Mouse (Mus musculus) intestine, embryonic 15.5 days (tissue): ENCODE results near the gene Slc4a2. TPM values are rescaled to one million over a fixed set of nuclear protein-coding genes. Genes with fewer than 3 reads are reported as not detected.

Source experiments
- ATAC-seq: fragments of 200-750 bp; cut with Nextera tagmentation; 2 replicates; pipeline ENCODE4 v1.8.0; 2017; ENCODE audit warnings: moderate TSS enrichment, moderate library complexity
- H3K27ac ChIP-seq: fragments of 300-500 bp; sonication (generic); 2 replicates; pipeline ENCODE4 v1.5.1; 2015; ENCODE audit warnings: mild to moderate bottlenecking, inconsistent platforms
- H3K27me3 ChIP-seq: fragments of 300-500 bp; sonication (generic); replicated peaks from 2 replicates; pipeline ENCODE4 v1.6.1; 2015; ENCODE audit warnings: inconsistent platforms
- H3K36me3 ChIP-seq: fragments of 300-500 bp; sonication (generic); 2 replicates; pipeline ENCODE4 v1.6.1; 2015; ENCODE audit warnings: inconsistent platforms
- H3K4me1 ChIP-seq: fragments of 300-500 bp; sonication (generic); replicated peaks from 2 replicates; pipeline ENCODE4 v1.6.1; 2015; ENCODE audit warnings: inconsistent platforms
- H3K4me2 ChIP-seq: fragments of 300-500 bp; sonication (generic); replicated peaks from 2 replicates; pipeline ENCODE4 v1.6.1; 2015; ENCODE audit warnings: mild to moderate bottlenecking, inconsistent platforms
- H3K4me3 ChIP-seq: fragments of 300-500 bp; sonication (generic); replicated peaks from 2 replicates; pipeline ENCODE4 v1.5.1; 2015; ENCODE audit warnings: inconsistent platforms
- H3K9ac ChIP-seq: fragments of 300-500 bp; sonication (generic); 2 replicates; pipeline ENCODE4 v1.6.1; 2015; ENCODE audit warnings: inconsistent platforms
- H3K9me3 ChIP-seq: fragments of 300-500 bp; sonication (generic); 2 replicates; pipeline ENCODE4 v1.6.1; 2016; ENCODE audit warnings: inconsistent platforms
- WGBS: fragments of 180-500 bp; shearing (Covaris S2); methylation state at CpG from one replicate; pipeline ENCODE4 v1.1.7; 2015; 5-methylcytosine and 5-hydroxymethylcytosine counted together
- polyA plus RNA-seq: library from polyadenylated mRNA; unstranded; fragments of >200 nt; fragmentation: Nextera tagmentation; extraction: Ambion mirVana; gene quantifications from 2 replicates; pipeline ENCODE4 v1.2.1, GENCODE M21; 2015

Slc4a2 gene
- polyA plus RNA-seq, 1 experiment from 2014 or later = 41.1 TPM

DNA sequence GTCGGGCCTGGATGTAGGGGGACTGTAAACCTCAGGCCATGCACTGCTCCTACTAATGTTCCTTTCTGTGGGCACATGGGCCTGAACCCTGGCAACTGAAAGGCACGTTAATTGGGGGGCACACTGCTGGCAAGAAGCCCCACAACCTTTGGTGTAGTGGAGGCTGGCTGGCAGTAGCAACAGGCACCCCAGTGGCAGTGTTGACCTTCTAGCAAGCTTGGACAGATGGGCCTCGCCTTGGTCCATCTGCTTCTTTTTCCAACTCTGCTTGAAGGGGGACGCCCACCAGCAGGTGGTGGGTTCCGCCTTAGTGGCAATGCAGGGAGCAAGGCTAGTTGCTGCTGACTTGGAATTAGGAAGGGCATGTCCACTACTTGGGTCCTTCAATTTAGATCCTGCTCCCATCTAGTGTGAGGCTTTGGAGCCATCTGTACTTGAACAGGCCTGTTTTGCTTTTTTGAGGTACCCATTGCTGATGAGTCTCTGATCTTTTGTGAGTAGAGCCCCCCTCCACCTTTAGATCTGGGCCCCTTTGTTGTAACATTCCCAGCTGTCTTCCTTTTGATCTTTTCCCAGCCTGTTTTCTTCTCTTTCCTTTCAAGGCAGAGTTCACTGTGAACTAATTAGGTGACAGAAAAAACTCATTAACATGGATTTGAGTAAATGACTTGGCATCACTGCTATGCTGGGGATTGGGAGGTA is 29.8 kb downstream of the Slc4a2 start:
- H3K9ac ChIP-seq = peak overlapping the region; percentile 87
- H3K27me3 ChIP-seq = no peaks in the 10 kb centered on the region
- peak overlapping the region; percentile 91; the same call in 1 of the 2 replicates for H3K27ac ChIP-seq

DNA sequence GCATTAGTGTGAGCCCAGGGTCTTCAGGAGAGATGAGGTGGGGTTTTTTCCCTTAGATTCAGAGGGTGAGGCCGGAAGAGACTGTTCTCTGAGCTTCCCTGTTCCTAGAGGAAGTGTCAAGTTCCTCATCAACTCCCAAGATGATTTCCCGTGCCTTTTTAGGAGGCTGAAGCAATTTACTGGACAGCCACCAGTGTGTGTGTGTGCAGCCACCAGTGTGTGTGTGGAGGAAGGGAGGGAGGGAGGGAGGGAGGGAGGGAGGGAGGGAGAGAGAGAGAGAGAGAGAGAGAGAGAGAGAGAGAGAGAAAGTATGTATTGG is 30.3 kb downstream of the Slc4a2 start:
- no peak for ATAC-seq
- Histone ChIP-seq H3K4me3 (peak overlapping the region; percentile 85), H3K9me3 (no peaks in the 10 kb centered on the region), H3K9ac (0 out of 2 replicates have a peak overlapping the region, but pooled peaks have one; percentile 87), H3K27me3 (no peaks in the 10 kb centered on the region), H3K4me1 (peaks cover 34% of the 10 kb centered on the region), H3K4me2 (peak overlapping the region; percentile 89), H3K27ac (no peak overlapping the region), H3K36me3 (no peaks in the 10 kb centered on the region; the same call in 1 of the 2 replicates)
- WGBS = 20% methylated on average over 2 of the region's 2 CpGs

More for the DNA sequence above, 29.8 kb downstream of the Slc4a2 start:
- Histone ChIP-seq H3K9me3 (no peaks in the 10 kb centered on the region), H3K36me3 (no peaks in the 10 kb centered on the region; the same call in 1 of the 2 replicates), H3K4me2 (peak overlapping the region; percentile 89), H3K4me1 (peaks cover 34% of the 10 kb centered on the region), H3K4me3 (peak overlapping the region; percentile 85)
- WGBS = 22% methylated on average over 5 of the region's 5 CpGs
- no peak for ATAC-seq

DNA sequence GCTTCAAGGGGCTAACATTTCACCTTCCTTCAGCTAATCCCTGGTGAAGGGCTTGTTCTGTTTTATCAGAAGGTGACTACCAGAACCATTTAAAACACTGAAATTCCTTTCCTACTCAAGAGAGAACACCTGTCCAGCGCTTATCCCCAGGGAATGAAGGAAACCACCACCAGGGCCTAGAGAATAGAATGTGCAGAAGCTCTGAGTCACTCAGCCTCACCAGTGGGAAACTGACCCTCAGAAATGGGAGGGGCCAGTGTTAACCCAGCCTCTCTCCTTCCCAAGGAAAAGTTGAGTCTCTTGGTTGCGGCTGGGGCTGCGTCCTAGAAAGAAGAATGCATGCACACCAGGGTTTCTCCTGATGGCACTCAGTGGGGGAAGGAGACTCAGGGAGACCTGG is 31.4 kb downstream of the Slc4a2 start:
- 67% methylated on average over 3 of the region's 3 CpGs for WGBS
- Histone ChIP-seq H3K4me2 (0 out of 2 replicates have a peak overlapping the region, but pooled peaks have one; percentile 25), H3K9me3 (no peaks in the 10 kb centered on the region), H3K4me1 (peaks cover 34% of the 10 kb centered on the region), H3K9ac (0 out of 2 replicates have a peak overlapping the region, but pooled peaks have one; percentile 11), H3K27ac (peak overlapping the region; percentile 49; the same call in 1 of the 2 replicates), H3K4me3 (no peak overlapping the region), H3K27me3 (no peaks in the 10 kb centered on the region), H3K36me3 (no peaks in the 10 kb centered on the region; the same call in 1 of the 2 replicates)
- no peak for ATAC-seq

DNA sequence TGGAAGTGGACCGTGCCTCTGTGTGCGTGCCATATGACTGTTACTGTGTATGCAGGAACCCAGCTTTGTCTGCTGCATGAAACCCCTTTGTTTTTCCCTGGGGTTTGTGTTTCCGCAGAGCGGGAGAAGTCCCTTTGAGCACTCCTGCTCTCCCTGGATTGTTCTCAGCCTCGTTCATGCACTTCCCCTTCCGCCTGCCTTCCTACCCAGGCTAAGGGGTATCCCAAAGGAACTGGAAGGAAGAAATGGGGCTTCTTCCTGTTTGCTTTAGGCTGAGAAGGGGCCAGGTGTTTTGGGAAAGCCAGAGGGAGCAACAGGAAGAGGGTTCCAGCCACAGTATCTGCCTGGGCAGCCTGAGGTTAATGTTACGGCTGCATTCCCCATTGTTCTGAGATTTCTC is 32.0 kb downstream of the Slc4a2 start:
- WGBS = 62% methylated on average over 7 of the region's 7 CpGs
- Histone ChIP-seq H3K4me1 (peaks cover 34% of the 10 kb centered on the region), H3K4me3 (no peak overlapping the region), H3K27ac (peak overlapping the region; percentile 49; the same call in 1 of the 2 replicates), H3K9ac (0 out of 2 replicates have a peak overlapping the region, but pooled peaks have one; percentile 11), H3K4me2 (0 out of 2 replicates have a peak overlapping the region, but pooled peaks have one; percentile 25), H3K36me3 (no peaks in the 10 kb centered on the region; the same call in 1 of the 2 replicates), H3K9me3 (no peaks in the 10 kb centered on the region), H3K27me3 (no peaks in the 10 kb centered on the region)
- no peak for ATAC-seq

DNA sequence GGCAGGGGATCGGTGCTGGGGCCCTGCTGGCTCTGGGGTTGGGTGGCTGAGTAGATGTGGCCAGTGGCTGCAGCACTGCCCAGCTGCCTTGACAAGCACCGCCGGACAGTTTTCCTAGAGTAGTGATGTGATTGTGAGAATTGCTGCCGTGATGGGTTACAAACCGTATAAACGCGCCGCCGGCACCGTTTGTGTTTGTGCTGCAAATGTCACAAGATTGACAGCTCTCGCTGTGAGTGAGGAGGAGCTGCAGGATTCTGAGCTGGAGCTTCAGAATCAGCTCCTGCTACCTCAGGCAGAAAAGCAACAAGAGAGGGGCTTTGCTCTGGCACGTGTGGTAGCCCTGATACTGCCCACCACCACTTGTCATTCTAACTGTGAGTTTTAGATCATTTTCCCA is 43.1 kb downstream of the Slc4a2 start:
- no peak overlapping the region for H3K27ac ChIP-seq
- 70% methylated on average over 12 of the region's 12 CpGs for WGBS
- ATAC-seq = no peak

DNA sequence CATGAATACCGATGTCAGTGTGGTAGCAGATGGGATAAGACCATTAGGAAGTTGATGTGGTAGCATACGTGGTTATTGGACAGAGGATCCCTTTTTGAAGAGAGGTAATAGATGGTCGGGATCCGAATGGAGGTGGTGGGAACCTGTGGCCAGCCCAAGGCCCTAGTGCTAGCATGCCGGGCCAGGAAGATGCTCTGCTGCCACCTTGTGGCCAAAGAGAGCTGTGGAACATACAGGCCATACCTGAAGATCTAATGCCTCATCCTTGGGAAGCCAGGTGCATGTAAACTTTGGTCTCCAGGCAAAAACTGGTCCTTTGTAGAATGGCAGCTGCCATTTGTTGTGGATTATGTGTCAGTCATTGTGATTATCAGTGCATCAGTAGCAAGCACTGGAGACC is 47.0 kb downstream of the Slc4a2 start:
- Histone ChIP-seq H3K27ac (no peak overlapping the region), H3K36me3 (no peaks in the 10 kb centered on the region), H3K9me3 (no peaks in the 10 kb centered on the region), H3K4me1 (peaks cover 32% of the 10 kb centered on the region), H3K4me3 (no peak overlapping the region), H3K27me3 (peaks cover 9% of the 10 kb centered on the region; the same call in 1 of the 2 replicates), H3K4me2 (no peak overlapping the region), H3K9ac (no peak overlapping the region)
- 10% methylated on average over 5 of the region's 5 CpGs for WGBS
- ATAC-seq = peak; percentile 48

More for the DNA sequence above, 43.1 kb downstream of the Slc4a2 start:
- no peaks in the 10 kb centered on the region for H3K27me3 ChIP-seq
- no peak overlapping the region for H3K4me3 ChIP-seq
- H3K36me3 ChIP-seq = no peaks in the 10 kb centered on the region
- 0 out of 2 replicates have a peak, but pooled peaks cover 6% of the 10 kb centered on the region for H3K4me1 ChIP-seq
- H3K9me3 ChIP-seq = no peaks in the 10 kb centered on the region
- H3K4me2 ChIP-seq = no peak overlapping the region
- H3K9ac ChIP-seq = no peak overlapping the region

DNA sequence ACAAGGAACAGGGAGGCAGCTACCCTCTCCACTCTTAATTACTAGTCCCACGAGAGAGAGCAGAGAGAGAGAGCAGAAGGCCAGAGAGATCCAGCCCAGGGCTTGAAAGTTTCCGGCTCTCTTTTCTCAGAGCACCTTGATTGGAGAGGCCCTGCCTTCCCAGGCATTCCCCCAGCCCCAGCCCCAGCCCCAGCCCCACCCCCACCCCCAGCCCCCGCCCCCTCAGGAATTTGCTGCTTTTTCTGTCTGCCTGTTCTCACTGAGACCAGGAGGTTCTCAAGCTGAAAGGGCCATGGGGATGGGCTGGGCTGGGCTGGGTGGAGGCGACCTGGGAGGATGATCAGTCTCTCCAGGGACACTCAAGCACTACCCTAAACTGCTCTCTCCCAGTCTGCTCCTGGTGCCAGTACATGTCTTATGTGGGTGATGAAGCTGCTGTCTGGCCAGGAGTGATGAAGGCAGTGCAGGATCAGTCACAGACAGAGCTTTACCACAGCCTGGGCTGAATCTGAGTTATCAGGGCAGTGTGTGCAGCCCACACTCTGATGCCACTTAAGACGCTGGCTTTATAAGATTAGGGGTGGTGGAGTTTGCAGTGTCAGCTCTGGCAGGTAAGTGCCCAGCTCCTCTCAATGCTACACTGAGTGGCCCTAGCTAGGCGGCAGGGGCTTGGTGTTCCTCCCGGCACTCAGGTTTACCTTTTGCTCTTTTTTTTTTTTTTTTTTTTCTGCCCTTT is 49.4 kb downstream of the Slc4a2 start:
- H3K27ac ChIP-seq = no peak overlapping the region
- no peak overlapping the region for H3K9ac ChIP-seq
- no peak overlapping the region for H3K4me3 ChIP-seq
- peak; percentile 13 for ATAC-seq
- H3K9me3 ChIP-seq = no peaks in the 10 kb centered on the region
- H3K4me1 ChIP-seq = peaks cover 35% of the 10 kb centered on the region
- H3K36me3 ChIP-seq = peaks cover 13% of the 10 kb centered on the region
- H3K4me2 ChIP-seq = 0 out of 2 replicates have a peak overlapping the region, but pooled peaks have one; percentile 15
- WGBS = 34% methylated on average over 7 of the region's 7 CpGs
- H3K27me3 ChIP-seq = peaks cover 9% of the 10 kb centered on the region; the same call in 1 of the 2 replicates

DNA sequence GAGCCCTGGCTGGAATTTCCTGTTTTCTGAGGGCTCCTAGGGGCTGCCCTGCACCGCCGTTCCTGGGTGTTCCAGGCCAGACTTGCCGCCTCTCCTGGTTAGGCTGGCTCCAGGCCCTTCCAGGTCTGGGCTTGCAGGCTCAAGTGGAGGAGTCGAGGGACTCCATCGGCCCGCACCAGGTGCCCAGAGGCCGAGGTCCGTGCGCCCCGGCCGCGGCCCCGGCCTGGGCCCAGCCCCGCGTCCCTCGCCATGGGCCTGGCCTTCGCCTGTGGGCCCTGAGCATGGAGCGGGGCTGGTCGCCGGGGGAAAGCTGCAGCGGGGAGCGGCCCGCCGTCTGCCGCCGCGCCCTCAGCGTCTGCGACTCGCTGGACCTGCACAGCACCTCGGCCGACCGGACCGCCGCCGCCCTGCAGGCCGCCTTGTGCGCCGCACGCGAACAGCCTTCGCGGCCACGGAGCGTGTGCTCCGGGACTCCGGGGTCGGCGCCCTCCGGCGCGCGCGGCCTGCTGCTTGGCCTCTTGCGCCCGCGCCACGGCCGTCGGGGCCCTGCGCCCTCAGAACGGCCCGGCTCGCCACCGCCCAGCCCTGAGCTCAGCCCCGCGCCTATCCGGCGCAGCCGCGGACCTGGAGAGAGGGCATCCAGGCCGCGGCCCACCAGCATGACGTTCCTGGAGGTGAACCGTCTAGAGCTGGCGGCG is 50.5 kb downstream of the Slc4a2 start:
- H3K4me2 ChIP-seq = peak overlapping the region; percentile 71
- peaks cover 35% of the 10 kb centered on the region for H3K4me1 ChIP-seq
- ATAC-seq = peak; percentile 42
- peak overlapping the region; percentile 47 for H3K4me3 ChIP-seq
- H3K27ac ChIP-seq = 0 out of 2 replicates have a peak overlapping the region, but pooled peaks have one; percentile 27
- peaks cover 9% of the 10 kb centered on the region; the same call in 1 of the 2 replicates for H3K27me3 ChIP-seq
- peaks cover 22% of the 10 kb centered on the region for H3K36me3 ChIP-seq
- no peaks in the 10 kb centered on the region for H3K9me3 ChIP-seq
- 8% methylated on average over 77 of the region's 77 CpGs for WGBS
- H3K9ac ChIP-seq = peak overlapping the region; percentile 42

DNA sequence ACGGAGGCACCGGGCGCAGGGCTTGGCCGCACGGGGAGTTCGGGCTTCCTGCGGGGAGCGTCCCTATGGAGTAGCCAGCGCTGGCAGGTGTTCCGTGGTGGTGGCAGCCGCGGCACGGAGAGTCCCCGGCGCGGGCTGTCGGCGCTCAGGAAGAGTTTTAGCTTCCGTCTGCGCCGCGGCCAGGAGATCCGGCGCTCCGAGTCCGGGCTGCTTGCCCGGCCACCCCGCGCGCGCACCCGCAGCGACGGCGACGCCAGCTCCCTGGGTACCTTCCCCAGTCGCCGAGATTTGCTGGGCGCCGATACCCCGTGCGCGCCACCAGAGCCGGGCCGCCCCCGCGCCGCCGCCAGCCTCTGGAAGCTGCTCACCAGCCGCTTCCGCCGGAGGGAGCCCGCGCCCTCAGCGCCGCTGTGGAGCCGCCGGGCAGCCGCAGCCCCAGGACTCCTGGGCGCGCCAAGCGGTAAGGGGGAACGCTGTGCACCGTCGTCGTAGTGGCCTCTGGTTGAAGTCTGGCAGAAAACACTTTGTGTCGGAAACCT is 51.2 kb downstream of the Slc4a2 start:
- peak overlapping the region; percentile 47 for H3K4me3 ChIP-seq
- peak overlapping the region; percentile 71 for H3K4me2 ChIP-seq
- peak overlapping the region; percentile 42 for H3K9ac ChIP-seq
- ATAC-seq = 0 out of 2 replicates have a peak, but pooled peaks have one; percentile 22
- peaks cover 9% of the 10 kb centered on the region; the same call in 1 of the 2 replicates for H3K27me3 ChIP-seq
- 0 out of 2 replicates have a peak overlapping the region, but pooled peaks have one; percentile 27 for H3K27ac ChIP-seq
- peaks cover 35% of the 10 kb centered on the region for H3K4me1 ChIP-seq
- no peaks in the 10 kb centered on the region for H3K9me3 ChIP-seq
- whole genome bisulfite sequencing = 4% methylated on average over 67 of the region's 67 CpGs
- H3K36me3 ChIP-seq = peaks cover 25% of the 10 kb centered on the region

DNA sequence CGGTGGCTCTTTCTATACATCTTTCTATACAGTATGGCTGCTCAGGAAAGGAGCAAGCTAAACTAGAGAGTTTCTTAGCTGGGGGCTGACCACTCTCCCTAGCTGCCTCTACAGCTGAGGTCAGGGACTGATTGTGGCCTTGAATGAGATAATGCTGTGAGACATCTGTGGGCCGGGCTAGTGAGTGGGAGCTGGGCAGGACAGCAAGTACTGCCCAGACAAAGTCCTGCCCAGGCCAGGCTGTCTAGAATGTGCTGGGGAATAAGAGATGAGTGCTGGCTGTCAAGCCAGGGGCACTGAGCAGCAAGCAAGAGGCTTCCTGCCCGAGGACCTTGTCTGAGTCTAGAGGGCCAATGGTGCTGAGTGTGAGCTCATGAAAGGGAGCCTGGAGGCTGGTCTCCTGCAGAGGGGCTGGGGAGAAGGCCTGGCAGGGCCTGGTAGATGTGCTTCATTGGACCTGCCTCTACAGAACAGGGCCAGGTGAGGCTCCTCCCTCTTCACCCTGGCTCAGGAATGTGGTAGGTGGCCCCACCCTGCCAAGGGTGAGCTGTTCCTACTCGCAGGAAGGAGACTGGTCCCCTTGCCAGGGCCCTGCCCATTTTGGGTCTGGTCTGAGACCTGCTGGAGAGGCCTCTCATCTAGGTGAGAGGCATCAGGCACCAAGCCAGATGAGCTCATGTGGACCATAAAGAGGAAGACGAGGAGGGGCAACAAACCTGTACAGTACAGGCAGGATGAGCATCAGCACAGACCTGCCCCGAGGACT is 52.0 kb downstream of the Slc4a2 start:
- Histone ChIP-seq H3K9ac (peak overlapping the region; percentile 42; the same call in 1 of the 2 replicates), H3K9me3 (no peaks in the 10 kb centered on the region), H3K4me2 (peak overlapping the region; percentile 71), H3K4me1 (peaks cover 35% of the 10 kb centered on the region), H3K27me3 (peaks cover 9% of the 10 kb centered on the region; the same call in 1 of the 2 replicates), H3K36me3 (peaks cover 33% of the 10 kb centered on the region), H3K4me3 (peak overlapping the region; percentile 47), H3K27ac (no peak overlapping the region)
- WGBS = 63% methylated on average over 6 of the region's 6 CpGs
- peak; percentile 46 for ATAC-seq

DNA sequence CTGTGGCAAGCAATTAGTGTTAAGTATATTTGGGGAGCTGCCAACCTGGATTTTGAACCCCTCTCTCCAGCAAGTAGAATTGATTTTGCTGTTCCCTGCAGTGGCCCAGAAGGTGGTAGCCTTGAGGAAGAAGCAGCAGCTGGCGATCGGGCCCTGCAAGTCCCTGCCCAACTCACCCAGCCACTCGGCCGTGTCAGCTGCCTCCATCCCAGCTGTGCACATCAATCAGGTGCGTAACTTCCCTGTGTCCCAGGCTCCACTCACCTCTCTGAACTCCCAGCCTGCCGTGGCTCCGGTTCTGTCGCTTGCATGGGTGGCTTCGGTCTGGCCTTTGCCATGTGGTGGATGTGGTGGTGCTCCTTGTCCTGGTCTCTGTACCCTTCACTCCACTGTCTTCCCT is 54.3 kb downstream of the Slc4a2 start:
- Histone ChIP-seq H3K27ac (no peak overlapping the region), H3K4me3 (no peak overlapping the region), H3K27me3 (peaks cover 9% of the 10 kb centered on the region; the same call in 1 of the 2 replicates), H3K4me2 (no peak overlapping the region), H3K9me3 (no peaks in the 10 kb centered on the region), H3K4me1 (peaks cover 39% of the 10 kb centered on the region), H3K36me3 (peaks cover 45% of the 10 kb centered on the region), H3K9ac (no peak overlapping the region)
- ATAC-seq = no peak
- WGBS = 82% methylated on average over 9 of the region's 9 CpGs
